Mouse (Mus musculus): Measurements from ENCODE around the gene Dnah7a.
"Not testable (repeated sequence)": the region's sequence is repeated elsewhere in the genome, so short reads cannot be mapped to it uniquely, and the experiment has no call there.

- not testable (repeated sequence) for TF ChIP-seq CTCF (IDR thresholded peaks at IDR 0.05; ENCODE audit: borderline replicate concordance, extremely low read depth, insufficient read depth, insufficient read length); POLR2A (IDR thresholded peaks at IDR 0.05; ENCODE audit: borderline replicate concordance, extremely low read depth, insufficient read depth, insufficient read length, poor library complexity, severe bottlenecking)
These were observed 44.1 kb upstream of the Dnah7a start for GRCm38 (mm10) chr1:53750697-53751096.
